Mouse (Mus musculus) neural tube, embryonic 11.5 days (tissue): ENCODE data around the gene Ctdspl. TPM values are rescaled to one million over a fixed set of nuclear protein-coding genes. Genes with fewer than 3 reads are reported as not detected.

ENCODE experiments used
- ATAC-seq: fragments of 200-750 bp; cut with Nextera tagmentation; 2 replicates; pipeline ENCODE4 v1.8.0; 2017; ENCODE audit warnings: moderate number of reproducible peaks, mild to moderate bottlenecking, moderate TSS enrichment, moderate library complexity; ENCODE audit not compliant: insufficient read depth, low FRiP score, low TSS enrichment
- DNase-seq: peaks from one replicate; pipeline ENCODE4 v3.0.0-alpha.2; 2015; ENCODE audit warnings: low spot score
- H3K27ac ChIP-seq: fragments of 300-500 bp; sonication (generic); 2 replicates; pipeline ENCODE4 v1.5.1; 2014; ENCODE audit warnings: low read depth, mild to moderate bottlenecking, low read length
- H3K27me3 ChIP-seq: fragments of 300-500 bp; sonication (generic); 2 replicates; pipeline ENCODE4 v1.6.1; 2014; ENCODE audit warnings: mild to moderate bottlenecking, low read length, mixed read lengths; ENCODE audit not compliant: control insufficient read depth, insufficient read depth
- H3K36me3 ChIP-seq: fragments of 300-500 bp; sonication (generic); 2 replicates; pipeline ENCODE4 v1.6.1; 2014; ENCODE audit warnings: mild to moderate bottlenecking, low read length, moderate library complexity, mixed read lengths; ENCODE audit not compliant: control insufficient read depth, insufficient read depth
- H3K4me1 ChIP-seq: fragments of 300-500 bp; sonication (generic); 2 replicates; pipeline ENCODE4 v1.6.1; 2014; ENCODE audit warnings: low read length, mixed read lengths; ENCODE audit not compliant: control insufficient read depth, insufficient read depth
- H3K4me2 ChIP-seq: fragments of 300-500 bp; sonication (generic); 2 replicates; pipeline ENCODE4 v1.6.1; 2014; ENCODE audit warnings: low read depth, mild to moderate bottlenecking, moderate library complexity
- H3K4me3 ChIP-seq: fragments of 300-500 bp; sonication (generic); 2 replicates; pipeline ENCODE4 v1.5.1; 2014; ENCODE audit warnings: low read depth, low read length
- H3K9ac ChIP-seq: fragments of 300-500 bp; sonication (generic); 2 replicates; pipeline ENCODE4 v1.6.1; 2014; ENCODE audit warnings: mild to moderate bottlenecking, low read length
- H3K9me3 ChIP-seq: fragments of 300-500 bp; sonication (generic); 2 replicates; pipeline ENCODE4 v1.6.1; 2016; ENCODE audit warnings: low read length; ENCODE audit not compliant: control insufficient read depth
- WGBS: fragments of 180-500 bp; shearing (Covaris S2); extraction: QIAGEN DNeasy Blood & Tissue Kit; methylation state at CpG from one replicate; pipeline ENCODE4 v1.1.7; 2014; 5-methylcytosine and 5-hydroxymethylcytosine counted together
- polyA plus RNA-seq: library from polyadenylated mRNA; unstranded; fragments of >200 nt; fragmentation: Nextera tagmentation; extraction: Ambion mirVana; gene quantifications from 2 replicates; pipeline ENCODE4 v1.2.1, GENCODE M21; 2014

The Ctdspl gene
- polyA plus RNA-seq, 1 experiment from 2014 or later, result 8.6 TPM

- Histone ChIP-seq H3K4me3 (no peak overlapping the region), H3K4me2 (no peak overlapping the region), H3K27ac (no peak overlapping the region), H3K36me3 (no peaks in the 10 kb centered on the region), H3K9ac (no peak overlapping the region), H3K9me3 (no peaks in the 10 kb centered on the region), H3K27me3 (no peaks in the 10 kb centered on the region), H3K4me1 (no peaks in the 10 kb centered on the region)
- ATAC-seq (no peak), DNase-seq (no peak)
- 86% methylated on average over 5 of the region's 5 CpGs for WGBS
These were observed 22.2 kb downstream of the Ctdspl start for GRCm38 (mm10) chr9:118948486-118948885.

- Histone ChIP-seq H3K36me3 (no peaks in the 10 kb centered on the region), H3K27ac (no peak overlapping the region), H3K4me1 (no peaks in the 10 kb centered on the region), H3K4me2 (no peak overlapping the region), H3K27me3 (no peaks in the 10 kb centered on the region), H3K9ac (no peak overlapping the region), H3K4me3 (no peak overlapping the region), H3K9me3 (no peaks in the 10 kb centered on the region)
- no peak for ATAC-seq
- WGBS, result 88% methylated on average over 8 of the region's 8 CpGs
- DNase-seq, result no peak
These were observed 22.9 kb downstream of the Ctdspl start for GRCm38 (mm10) chr9:118949124-118949523.

- Histone ChIP-seq H3K36me3 (no peaks in the 10 kb centered on the region), H3K4me1 (no peaks in the 10 kb centered on the region), H3K9me3 (no peaks in the 10 kb centered on the region), H3K4me3 (no peak overlapping the region), H3K27ac (no peak overlapping the region), H3K27me3 (no peaks in the 10 kb centered on the region), H3K9ac (no peak overlapping the region), H3K4me2 (no peak overlapping the region)
- WGBS, result 68% methylated on average over 4 of the region's 4 CpGs
- ATAC-seq (no peak), DNase-seq (no peak)
These were observed 23.4 kb downstream of the Ctdspl start for GRCm38 (mm10) chr9:118949654-118950053.

DNA sequence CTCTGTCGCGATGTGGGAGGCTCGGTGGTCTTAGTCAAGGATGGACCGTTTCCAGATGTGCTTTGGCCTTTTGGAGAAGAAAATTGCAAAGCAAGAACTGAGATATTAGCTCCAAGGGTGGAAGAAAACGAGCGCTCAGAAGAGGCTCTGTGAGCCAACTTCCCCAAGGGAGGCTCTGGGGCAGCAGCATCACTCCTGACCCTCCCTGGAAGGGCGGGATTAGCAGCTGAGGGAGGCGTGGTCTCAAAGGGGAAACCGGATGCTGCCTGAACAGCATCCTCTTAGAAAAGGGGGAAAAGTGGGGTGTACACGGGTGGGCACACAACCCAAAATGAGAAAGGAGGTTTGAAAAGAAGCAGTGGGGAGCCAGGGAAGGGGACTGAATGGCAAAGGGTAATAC is 23.8 kb downstream of the Ctdspl start:
- no peaks in the 10 kb centered on the region for H3K9me3 ChIP-seq
- no peak for ATAC-seq
- WGBS, result 70% methylated on average over 10 of the region's 10 CpGs

DNA sequence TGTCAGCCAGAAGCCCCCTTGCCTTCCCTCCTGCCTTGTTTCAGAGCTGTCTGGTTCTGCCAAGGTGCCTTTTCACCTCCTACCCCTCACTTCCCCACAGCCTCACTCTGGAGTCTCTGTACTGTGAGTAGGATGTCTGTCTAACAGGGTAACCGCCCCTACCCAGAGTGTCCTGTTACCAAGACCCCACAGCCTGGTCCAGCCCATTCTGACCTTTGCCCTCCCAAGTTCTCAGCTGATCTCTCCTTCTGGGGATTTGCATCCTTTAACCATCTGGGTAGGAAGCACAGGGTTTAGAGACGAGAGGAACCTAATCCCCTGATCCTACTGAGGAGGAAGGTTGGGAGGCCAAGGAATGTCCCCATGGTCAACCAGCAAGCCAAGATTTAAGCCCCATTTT is 24.5 kb downstream of the Ctdspl start:
- no peaks in the 10 kb centered on the region for H3K36me3 ChIP-seq
- ATAC-seq, result no peak
- H3K27ac ChIP-seq, result no peak overlapping the region
- no peaks in the 10 kb centered on the region for H3K4me1 ChIP-seq
- no peak for DNase-seq
- no peak overlapping the region for H3K4me2 ChIP-seq
- no peak overlapping the region for H3K9ac ChIP-seq
- no peaks in the 10 kb centered on the region for H3K27me3 ChIP-seq
- no peaks in the 10 kb centered on the region for H3K9me3 ChIP-seq
- no peak overlapping the region for H3K4me3 ChIP-seq
- WGBS, result 57% methylated on average over 2 of the region's 2 CpGs

More for the DNA sequence above, 23.8 kb downstream of the Ctdspl start:
- Histone ChIP-seq H3K4me1 (no peaks in the 10 kb centered on the region), H3K27ac (no peak overlapping the region), H3K9ac (no peak overlapping the region), H3K4me2 (no peak overlapping the region), H3K4me3 (no peak overlapping the region), H3K27me3 (no peaks in the 10 kb centered on the region), H3K36me3 (no peaks in the 10 kb centered on the region)
- no peak for DNase-seq

GRCm38 (mm10) chr9:118951381-118951780 is 25.1 kb downstream of the Ctdspl start:
- H3K9ac ChIP-seq, result no peak overlapping the region
- no peak overlapping the region for H3K27ac ChIP-seq
- H3K9me3 ChIP-seq, result no peaks in the 10 kb centered on the region
- no peak overlapping the region for H3K4me2 ChIP-seq
- H3K27me3 ChIP-seq, result no peaks in the 10 kb centered on the region
- WGBS, result 96% methylated on average over 7 of the region's 7 CpGs
- H3K36me3 ChIP-seq, result no peaks in the 10 kb centered on the region
- H3K4me1 ChIP-seq, result no peaks in the 10 kb centered on the region
- H3K4me3 ChIP-seq, result no peak overlapping the region
- ATAC-seq (no peak), DNase-seq (no peak)

DNA sequence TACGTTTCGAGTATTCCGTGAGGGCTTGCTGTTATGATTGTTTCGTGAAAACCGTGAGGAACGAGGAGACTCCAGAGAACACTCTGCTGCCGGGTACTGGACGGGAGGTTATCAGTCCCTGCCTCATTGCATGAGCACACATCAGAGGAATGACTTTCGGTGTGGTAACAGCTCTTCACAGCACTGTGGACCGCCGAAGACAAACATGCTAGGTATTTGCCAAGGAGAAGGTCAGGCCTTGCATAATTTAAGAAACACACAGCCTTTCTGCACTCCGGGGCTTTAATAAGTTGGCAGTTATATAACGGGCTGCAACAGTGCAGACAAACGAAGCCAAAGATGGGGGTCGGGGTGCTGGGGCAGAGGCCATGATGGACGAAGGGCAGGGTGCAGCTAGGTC is 25.9 kb downstream of the Ctdspl start:
- no peak for ATAC-seq
- Histone ChIP-seq H3K36me3 (no peaks in the 10 kb centered on the region), H3K27me3 (no peaks in the 10 kb centered on the region), H3K27ac (no peak overlapping the region), H3K4me2 (no peak overlapping the region), H3K4me1 (no peaks in the 10 kb centered on the region), H3K9me3 (no peaks in the 10 kb centered on the region), H3K4me3 (no peak overlapping the region), H3K9ac (no peak overlapping the region)
- 95% methylated on average over 16 of the region's 16 CpGs for WGBS
- DNase-seq, result no peak

DNA sequence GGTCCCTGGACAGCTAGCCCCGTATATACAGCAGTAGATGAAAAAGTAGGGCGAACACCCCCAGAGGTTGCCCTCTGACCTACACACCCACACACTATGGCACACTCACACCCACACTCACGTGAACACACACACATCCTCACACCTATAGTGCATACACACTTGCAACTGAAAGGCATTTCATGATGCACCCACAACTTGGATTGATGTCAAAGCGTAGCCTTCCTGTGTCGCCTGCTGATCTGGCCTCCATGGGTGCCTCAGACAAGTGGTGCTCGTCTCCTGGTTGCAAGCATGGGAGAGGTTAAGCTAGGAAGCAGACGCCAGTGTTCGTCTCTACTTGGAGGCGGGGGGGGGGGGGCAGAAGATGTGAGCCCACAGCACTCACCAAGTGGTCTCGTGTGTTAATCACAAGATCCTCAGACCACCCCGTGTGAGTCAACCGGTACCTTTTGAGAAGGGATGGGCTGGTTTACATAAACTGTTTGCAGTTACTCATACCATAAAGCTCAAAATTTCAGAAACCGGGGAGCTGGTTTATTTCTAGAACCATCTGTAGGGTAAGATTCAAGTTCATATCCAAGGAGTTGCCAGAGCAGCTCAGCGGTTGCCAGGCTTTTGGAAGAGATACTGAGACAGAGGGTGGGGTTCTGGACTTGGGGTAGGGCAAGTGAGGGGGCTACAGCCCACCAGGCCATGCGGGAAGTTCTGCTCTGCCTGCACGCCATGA is 27.4 kb downstream of the Ctdspl start:
- no peak overlapping the region for H3K27ac ChIP-seq
- H3K9me3 ChIP-seq, result no peaks in the 10 kb centered on the region
- H3K4me1 ChIP-seq, result no peaks in the 10 kb centered on the region
- 93% methylated on average over 16 of the region's 16 CpGs for WGBS
- no peaks in the 10 kb centered on the region; the same call in 1 of the 2 replicates for H3K36me3 ChIP-seq
- H3K4me2 ChIP-seq, result no peak overlapping the region
- no peaks in the 10 kb centered on the region for H3K27me3 ChIP-seq
- H3K9ac ChIP-seq, result no peak overlapping the region
- no peak for DNase-seq
- ATAC-seq, result no peak
- no peak overlapping the region for H3K4me3 ChIP-seq

DNA sequence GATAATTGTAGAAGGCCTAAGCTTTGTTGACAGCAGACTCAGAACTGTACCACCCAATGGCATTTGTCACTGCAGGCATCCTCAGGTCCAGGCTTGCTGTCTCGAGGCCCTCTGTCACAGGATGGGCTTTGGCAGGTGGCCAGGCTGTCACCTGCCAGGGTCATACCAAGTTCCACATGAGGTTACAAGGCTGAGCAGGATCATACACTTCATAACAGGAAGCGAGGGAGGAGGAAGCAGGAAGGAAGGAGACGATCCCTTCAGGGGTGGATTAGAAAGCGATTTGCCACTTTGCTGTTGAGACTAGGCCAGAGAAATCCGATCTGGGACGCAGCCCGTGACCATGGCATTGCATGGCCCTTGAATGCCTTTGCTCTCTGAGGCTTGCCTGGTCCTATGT is 32.5 kb downstream of the Ctdspl start:
- no peak for DNase-seq
- Histone ChIP-seq H3K4me1 (no peaks in the 10 kb centered on the region; the same call in 1 of the 2 replicates), H3K27me3 (no peaks in the 10 kb centered on the region), H3K4me3 (no peak overlapping the region), H3K9me3 (no peaks in the 10 kb centered on the region), H3K36me3 (no peaks in the 10 kb centered on the region; the same call in 1 of the 2 replicates), H3K4me2 (no peak overlapping the region), H3K27ac (no peak overlapping the region), H3K9ac (no peak overlapping the region)
- ATAC-seq, result no peak
- 87% methylated on average over 7 of the region's 7 CpGs for WGBS
